Mouse (Mus musculus): ENCODE measurements around the gene Dand5. TPM values are rescaled to one million over a fixed set of nuclear protein-coding genes. Genes with fewer than 3 reads are reported as not detected.

Gene Dand5
- polyA plus RNA-seq, 1 experiment = 2.2 TPM

DNA sequence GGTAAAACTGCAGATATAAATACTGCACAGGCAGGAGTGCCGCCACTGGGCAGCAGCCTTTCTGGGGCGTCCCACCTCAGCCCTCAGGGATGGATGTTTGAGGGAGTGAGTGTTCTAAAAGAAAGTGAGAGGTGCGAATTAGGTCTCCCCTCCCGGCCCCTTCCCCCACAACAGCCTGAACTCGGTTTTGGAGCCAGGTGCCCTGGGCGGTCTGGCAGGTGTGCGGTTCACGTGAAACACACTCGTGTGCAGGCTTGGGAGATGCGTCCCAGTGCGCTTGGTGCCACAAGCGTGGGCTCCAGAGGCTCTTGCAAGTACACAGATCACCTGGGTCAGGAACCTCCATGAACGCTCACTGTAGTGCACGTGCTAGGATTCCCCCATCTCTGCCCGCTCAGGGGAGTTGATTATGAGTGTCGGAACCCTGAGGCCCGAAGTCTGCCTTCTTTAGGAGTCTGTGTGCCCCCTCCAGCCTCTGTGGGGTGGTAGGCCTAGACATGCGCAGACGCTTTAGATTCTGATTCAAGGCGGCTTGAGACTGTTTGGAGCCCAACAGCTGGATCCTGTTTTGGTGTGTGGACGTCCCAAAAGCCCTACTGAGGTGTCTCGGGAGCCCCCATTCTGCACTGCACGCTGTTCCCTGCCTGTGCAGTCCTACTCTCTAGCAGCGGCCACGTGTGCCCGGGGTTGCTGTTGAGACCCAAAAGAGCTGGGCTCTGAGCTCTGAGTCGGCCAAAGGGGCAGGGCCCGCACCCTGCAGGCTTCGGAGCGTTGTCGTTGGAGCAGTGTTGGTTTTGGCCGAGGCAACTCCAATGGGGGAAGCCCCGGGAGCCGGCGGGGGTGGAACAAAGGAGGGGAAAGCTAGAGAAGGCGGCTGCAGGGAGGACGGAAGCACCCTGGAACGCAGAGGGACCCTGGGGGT, 36.6 kb downstream of the Dand5 start:
- Histone ChIP-seq H3K4me3 (replicated peaks; ENCODE audit: control insufficient read depth, low read depth, low read length) (no peak overlapping the region), H3K4me1 (ENCODE audit: control insufficient read depth, insufficient read depth, low read length) (no peaks in the 10 kb centered on the region), H3K27ac (ENCODE audit: control insufficient read depth, insufficient read depth, low read depth, low read length, poor library complexity) (no peak overlapping the region)
- TF ChIP-seq POLR2A (IDR thresholded peaks at IDR 0.05; ENCODE audit: borderline replicate concordance, control insufficient read depth, low read depth, low read length) = no peak
- TF ChIP-seq CTCF (IDR thresholded peaks at IDR 0.05; ENCODE audit: control insufficient read depth, insufficient read depth, low read length) = no peak
- WGBS = 81% methylated on average over 38 of the region's 38 CpGs

DNA sequence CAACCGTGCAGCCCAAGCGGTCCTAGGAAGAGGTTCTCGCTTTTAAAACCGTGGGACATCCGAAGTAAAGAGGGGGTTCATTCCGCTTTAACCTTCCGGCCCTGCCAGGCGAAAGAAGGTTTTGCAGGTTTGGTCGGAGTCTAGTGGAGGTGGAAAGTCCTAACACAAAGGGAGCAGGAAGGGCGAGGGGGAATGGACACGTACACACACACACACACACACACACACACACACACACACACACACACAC, 37.2 kb downstream of the Dand5 start:
- no peaks in the 10 kb centered on the region for H3K4me1 ChIP-seq (ENCODE audit: control insufficient read depth, insufficient read depth, low read length)
- H3K4me3 ChIP-seq (replicated peaks; ENCODE audit: control insufficient read depth, low read depth, low read length) = no peak overlapping the region
- TF ChIP-seq CTCF (IDR thresholded peaks at IDR 0.05; ENCODE audit: control insufficient read depth, insufficient read depth, low read length) = no peak
- no peak for TF ChIP-seq POLR2A (IDR thresholded peaks at IDR 0.05; ENCODE audit: borderline replicate concordance, control insufficient read depth, low read depth, low read length)
- 71% methylated on average over 11 of the region's 11 CpGs for WGBS
- H3K27ac ChIP-seq (ENCODE audit: control insufficient read depth, insufficient read depth, low read depth, low read length, poor library complexity) = no peak overlapping the region

DNA sequence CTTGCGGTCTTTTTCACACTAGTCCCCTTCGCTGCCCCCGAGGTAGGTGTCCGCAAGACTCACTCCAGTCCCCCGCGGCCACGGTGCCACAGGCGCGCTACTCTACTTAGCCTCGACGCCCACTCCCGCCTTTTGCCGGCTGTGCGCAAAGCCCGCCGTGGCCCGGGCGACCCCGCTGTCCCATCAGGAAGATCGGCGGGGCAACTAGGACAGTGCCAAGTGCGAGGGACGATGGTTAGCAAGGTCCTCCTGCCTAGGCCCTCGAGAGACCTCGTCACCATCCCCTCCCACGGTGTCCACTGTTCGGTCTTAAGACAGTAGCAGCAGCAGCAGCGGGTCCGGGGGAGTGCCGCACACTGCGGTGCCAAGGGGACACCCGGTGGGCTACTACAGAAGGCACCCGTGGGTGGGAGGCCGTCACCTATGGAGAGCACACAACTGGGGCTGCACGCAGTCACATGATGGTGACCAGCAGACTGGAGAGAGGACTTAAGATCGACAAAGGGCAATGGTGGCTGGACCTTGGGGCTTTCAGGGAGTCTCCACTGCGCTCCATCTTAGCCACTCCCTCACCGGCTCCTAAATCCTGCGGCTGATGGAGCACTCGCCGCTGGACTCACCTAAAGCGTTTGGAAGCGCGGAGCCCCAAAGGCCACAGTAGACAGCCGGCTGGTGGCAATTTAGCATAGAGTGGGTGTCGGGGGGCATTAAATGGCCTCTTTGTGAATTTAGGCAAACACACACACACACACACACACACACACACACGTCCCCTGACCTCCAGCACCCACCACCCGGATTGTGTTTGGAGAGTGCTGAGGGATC, 37.7 kb downstream of the Dand5 start:
- Histone ChIP-seq H3K4me3 (replicated peaks; ENCODE audit: control insufficient read depth, low read depth, low read length) (no peak overlapping the region), H3K4me1 (ENCODE audit: control insufficient read depth, insufficient read depth, low read length) (no peaks in the 10 kb centered on the region), H3K27ac (ENCODE audit: control insufficient read depth, insufficient read depth, low read depth, low read length, poor library complexity) (no peak overlapping the region)
- TF ChIP-seq POLR2A (IDR thresholded peaks at IDR 0.05; ENCODE audit: borderline replicate concordance, control insufficient read depth, low read depth, low read length) (no peak), CTCF (IDR thresholded peaks at IDR 0.05; ENCODE audit: control insufficient read depth, insufficient read depth, low read length) (no peak)
- 39% methylated on average over 48 of the region's 48 CpGs for WGBS

DNA sequence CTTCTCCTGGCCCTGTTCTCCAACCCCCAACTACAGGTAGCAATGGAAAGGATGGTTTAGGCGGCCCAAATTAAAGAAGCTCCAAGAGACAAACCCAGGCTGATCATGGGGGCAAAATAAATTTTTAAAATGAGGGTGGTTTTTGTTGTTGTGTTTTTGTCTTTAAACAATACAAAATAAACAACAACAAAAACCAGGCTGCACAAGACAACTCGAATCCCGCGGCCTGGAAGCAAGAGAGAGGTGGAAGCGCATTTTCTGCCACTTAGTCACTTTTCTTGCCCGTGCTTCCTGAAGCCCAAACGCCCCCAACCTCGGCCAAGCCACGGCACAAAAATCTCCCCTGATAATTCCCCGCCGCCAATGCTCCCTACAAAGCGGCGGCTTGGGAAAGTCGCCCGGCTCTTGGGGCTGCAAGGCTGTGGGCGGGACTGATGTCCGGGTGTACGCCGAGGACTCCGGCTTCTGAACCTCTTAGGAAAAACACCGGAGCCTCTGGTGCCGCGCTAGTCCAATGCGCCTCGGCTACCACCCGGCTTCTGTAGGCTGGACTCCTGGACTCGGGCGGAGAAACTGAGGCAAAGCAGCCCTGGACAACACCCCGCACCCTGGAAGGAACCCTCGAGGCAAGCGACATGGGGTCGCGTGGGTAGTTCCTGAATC, 38.6 kb downstream of the Dand5 start:
- 43% methylated on average over 33 of the region's 33 CpGs for WGBS
- TF ChIP-seq POLR2A (IDR thresholded peaks at IDR 0.05; ENCODE audit: borderline replicate concordance, control insufficient read depth, low read depth, low read length) (no peak), CTCF (IDR thresholded peaks at IDR 0.05; ENCODE audit: control insufficient read depth, insufficient read depth, low read length) (no peak)
- Histone ChIP-seq H3K27ac (ENCODE audit: control insufficient read depth, insufficient read depth, low read depth, low read length, poor library complexity) (no peak overlapping the region), H3K4me3 (replicated peaks; ENCODE audit: control insufficient read depth, low read depth, low read length) (no peak overlapping the region), H3K4me1 (ENCODE audit: control insufficient read depth, insufficient read depth, low read length) (no peaks in the 10 kb centered on the region)

DNA sequence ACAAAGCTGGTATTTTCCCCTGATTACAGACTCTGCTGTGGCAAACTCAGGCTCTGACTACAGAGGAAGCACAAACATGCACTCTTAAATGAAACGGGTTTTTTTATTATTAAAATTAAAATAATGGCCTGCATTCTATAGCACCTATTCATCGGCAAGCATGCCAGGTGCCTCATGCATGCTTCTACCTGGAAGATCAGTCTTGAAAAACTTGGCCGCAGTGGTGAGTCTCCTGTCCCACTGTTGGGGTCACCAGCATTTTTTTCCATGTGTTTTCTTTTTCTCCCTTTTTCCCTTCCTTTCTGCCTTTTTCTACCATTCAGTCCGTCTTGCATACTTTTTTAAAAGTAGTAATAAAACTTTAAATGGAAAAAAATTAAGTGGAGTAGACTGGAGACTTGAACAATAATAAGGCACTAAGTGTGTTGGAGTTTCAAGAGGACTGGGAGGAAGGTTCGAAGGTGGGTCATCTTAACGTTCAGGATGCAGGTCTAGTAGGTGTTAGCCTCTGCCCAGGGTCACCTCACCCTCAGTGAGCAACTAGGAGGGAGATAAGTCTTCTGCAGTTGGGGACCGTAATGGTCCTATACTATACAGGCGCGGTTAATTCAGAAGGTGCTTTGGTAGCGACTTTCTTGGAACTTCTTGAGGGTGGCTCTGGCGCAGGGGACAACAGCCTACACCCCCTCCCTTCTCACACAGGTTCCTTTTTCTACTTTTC, 39.3 kb downstream of the Dand5 start:
- 79% methylated on average over 11 of the region's 11 CpGs for WGBS
- H3K27ac ChIP-seq (ENCODE audit: control insufficient read depth, insufficient read depth, low read depth, low read length, poor library complexity) = no peak overlapping the region

DNA sequence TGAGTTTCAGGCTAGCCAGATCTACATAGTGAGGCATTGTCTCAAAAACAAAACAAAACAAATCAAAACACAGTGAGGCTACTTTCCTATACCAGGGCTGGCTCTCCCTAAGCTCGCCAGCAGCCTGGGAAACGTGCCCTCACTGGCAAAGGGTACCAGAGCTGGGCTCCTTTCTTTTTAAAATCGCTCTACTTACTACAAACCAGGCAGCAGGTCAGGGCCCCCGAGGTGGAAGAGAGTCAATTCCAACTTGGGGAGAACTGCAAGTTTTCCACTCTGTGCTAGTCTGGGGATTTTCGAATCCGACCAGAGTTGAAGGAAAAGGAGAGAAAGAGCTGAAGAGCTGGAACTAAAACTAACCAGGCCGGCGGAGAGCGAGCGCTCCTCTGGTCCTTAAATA, 39.9 kb downstream of the Dand5 start:
- TF ChIP-seq CTCF (IDR thresholded peaks at IDR 0.05; ENCODE audit: control insufficient read depth, insufficient read depth, low read length) = no peak
- no peak for TF ChIP-seq POLR2A (IDR thresholded peaks at IDR 0.05; ENCODE audit: borderline replicate concordance, control insufficient read depth, low read depth, low read length)
- Histone ChIP-seq H3K4me3 (replicated peaks; ENCODE audit: control insufficient read depth, low read depth, low read length) (no peak overlapping the region), H3K27ac (ENCODE audit: control insufficient read depth, insufficient read depth, low read depth, low read length, poor library complexity) (no peak overlapping the region), H3K4me1 (ENCODE audit: control insufficient read depth, insufficient read depth, low read length) (no peaks in the 10 kb centered on the region)
- WGBS = 81% methylated on average over 10 of the region's 10 CpGs

More for the DNA sequence above, 39.3 kb downstream of the Dand5 start:
- Histone ChIP-seq H3K4me1 (ENCODE audit: control insufficient read depth, insufficient read depth, low read length) (no peaks in the 10 kb centered on the region), H3K4me3 (replicated peaks; ENCODE audit: control insufficient read depth, low read depth, low read length) (no peak overlapping the region)
- no peak for TF ChIP-seq POLR2A (IDR thresholded peaks at IDR 0.05; ENCODE audit: borderline replicate concordance, control insufficient read depth, low read depth, low read length)
- TF ChIP-seq CTCF (IDR thresholded peaks at IDR 0.05; ENCODE audit: control insufficient read depth, insufficient read depth, low read length) = no peak

DNA sequence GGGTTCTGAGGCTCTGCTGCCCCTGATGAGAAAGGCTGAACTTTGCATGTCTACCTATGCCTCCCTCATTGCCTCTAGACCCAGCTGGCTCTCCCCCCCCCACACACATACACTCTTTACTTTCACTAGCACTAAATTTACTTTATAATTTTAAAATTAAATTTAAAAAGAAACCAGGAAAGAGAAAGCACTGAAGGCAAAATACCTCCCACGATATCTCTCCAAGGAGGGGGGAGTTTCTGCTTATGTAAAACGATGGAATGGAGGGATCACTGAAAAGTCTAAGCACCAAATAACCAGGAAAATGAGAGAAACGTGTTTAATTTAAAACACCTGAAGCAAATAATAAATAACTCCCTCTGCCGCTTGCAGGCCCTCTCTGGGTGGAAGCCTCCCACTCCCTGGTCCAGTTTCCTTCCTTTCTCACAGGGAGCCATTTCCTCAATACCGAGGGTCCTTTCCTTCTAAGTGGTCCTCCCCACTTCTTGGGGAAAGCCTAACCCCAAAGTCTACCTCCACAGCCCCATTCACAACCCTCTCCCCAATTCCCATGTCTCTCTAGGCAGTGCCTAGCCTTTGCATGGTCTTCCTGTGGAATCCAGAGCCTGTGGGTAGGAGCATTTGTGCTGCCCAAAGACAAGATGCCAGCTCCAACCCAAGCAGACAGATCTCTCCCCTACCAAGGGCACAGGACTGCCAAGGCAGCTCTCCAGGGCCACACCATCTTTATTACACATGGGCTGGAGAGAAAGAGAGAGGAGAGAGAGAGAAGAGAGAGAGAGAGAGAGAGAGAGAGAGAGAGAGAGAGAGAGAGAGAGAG, 40.7 kb downstream of the Dand5 start:
- 68% methylated on average over 5 of the region's 5 CpGs for WGBS
- TF ChIP-seq CTCF (IDR thresholded peaks at IDR 0.05; ENCODE audit: control insufficient read depth, insufficient read depth, low read length) (no peak), POLR2A (IDR thresholded peaks at IDR 0.05; ENCODE audit: borderline replicate concordance, control insufficient read depth, low read depth, low read length) (no peak)
- no peaks in the 10 kb centered on the region for H3K4me1 ChIP-seq (ENCODE audit: control insufficient read depth, insufficient read depth, low read length)

More for the DNA sequence above, 40.7 kb downstream of the Dand5 start:
- no peak overlapping the region for H3K27ac ChIP-seq (ENCODE audit: control insufficient read depth, insufficient read depth, low read depth, low read length, poor library complexity)
- no peak overlapping the region for H3K4me3 ChIP-seq (replicated peaks; ENCODE audit: control insufficient read depth, low read depth, low read length)

Data from bone marrow, adult 2 months (tissue).